Mouse (Mus musculus) limb, embryonic 11.5 days (tissue): ENCODE measurements around the gene Grem1. TPM values are rescaled to one million over a fixed set of nuclear protein-coding genes. Genes with fewer than 3 reads are reported as not detected.

ENCODE experiments used
- ATAC-seq: fragments of 200-750 bp; cut with Nextera tagmentation; 2 replicates; pipeline ENCODE4 v1.8.0; 2017; ENCODE audit warnings: low read depth; ENCODE audit not compliant: insufficient number of reproducible peaks, low FRiP score, low TSS enrichment
- DNase-seq: peaks from one replicate; pipeline ENCODE4 v3.0.0-alpha.2; 2015; ENCODE audit warnings: low spot score
- H3K27ac ChIP-seq: fragments of 300-500 bp; sonication (generic); replicated peaks from 2 replicates; pipeline ENCODE4 v1.5.1; 2014; ENCODE audit warnings: low read depth, mild to moderate bottlenecking, low read length
- H3K27me3 ChIP-seq: fragments of 300-500 bp; sonication (generic); 2 replicates; pipeline ENCODE4 v1.6.1; 2014; ENCODE audit warnings: mild to moderate bottlenecking, low read length, mixed read lengths; ENCODE audit not compliant: control insufficient read depth, insufficient read depth
- H3K36me3 ChIP-seq: fragments of 300-500 bp; sonication (generic); 2 replicates; pipeline ENCODE4 v1.6.1; 2014; ENCODE audit warnings: mild to moderate bottlenecking, low read length, moderate library complexity, mixed read lengths; ENCODE audit not compliant: control insufficient read depth, insufficient read depth
- H3K4me1 ChIP-seq: fragments of 300-500 bp; sonication (generic); 2 replicates; pipeline ENCODE4 v1.6.1; 2014; ENCODE audit warnings: low read length, mixed read lengths; ENCODE audit not compliant: control insufficient read depth, insufficient read depth
- H3K4me2 ChIP-seq: fragments of 300-500 bp; sonication (generic); 2 replicates; pipeline ENCODE4 v1.6.1; 2014; ENCODE audit warnings: low read depth, mild to moderate bottlenecking, moderate library complexity; ENCODE audit not compliant: severe bottlenecking
- H3K4me3 ChIP-seq: fragments of 300-500 bp; sonication (generic); 2 replicates; pipeline ENCODE4 v1.5.1; 2014; ENCODE audit warnings: low read depth, low read length
- H3K9ac ChIP-seq: fragments of 300-500 bp; sonication (generic); 2 replicates; pipeline ENCODE4 v1.6.1; 2014; ENCODE audit warnings: mild to moderate bottlenecking, low read length
- H3K9me3 ChIP-seq: fragments of 300-500 bp; sonication (generic); 2 replicates; pipeline ENCODE4 v1.6.1; 2016; ENCODE audit warnings: low read length; ENCODE audit not compliant: control insufficient read depth
- WGBS: fragments of 180-500 bp; shearing (Covaris S2); extraction: QIAGEN DNeasy Blood & Tissue Kit; methylation state at CpG from one replicate; pipeline ENCODE4 v1.1.7; 2014; 5-methylcytosine and 5-hydroxymethylcytosine counted together
- polyA plus RNA-seq: library from polyadenylated mRNA; unstranded; fragments of >200 nt; fragmentation: Nextera tagmentation; extraction: Ambion mirVana; gene quantifications from 2 replicates; pipeline ENCODE4 v1.2.1, GENCODE M21; 2014

Grem1 gene
- polyA plus RNA-seq, 1 experiment from 2014 or later = 7.1 TPM

GRCm38 (mm10) chr2:113774150-113774805 lies 15.8 kb upstream of the Grem1 start:
- no peak for DNase-seq
- 73% methylated on average over 6 of the region's 6 CpGs for WGBS
- H3K27me3 ChIP-seq = no peaks in the 10 kb centered on the region

GRCm38 (mm10) chr2:113768541-113769303 lies 10.3 kb upstream of the Grem1 start:
- no peaks in the 10 kb centered on the region for H3K4me1 ChIP-seq
- H3K36me3 ChIP-seq = no peaks in the 10 kb centered on the region
- H3K27me3 ChIP-seq = no peaks in the 10 kb centered on the region
- no peak overlapping the region for H3K27ac ChIP-seq
- H3K4me3 ChIP-seq = no peak overlapping the region
- no peak overlapping the region for H3K4me2 ChIP-seq
- no peaks in the 10 kb centered on the region for H3K9me3 ChIP-seq
- H3K9ac ChIP-seq = no peak overlapping the region
- 83% methylated on average over 8 of the region's 8 CpGs for WGBS
- no peak for ATAC-seq
- no peak for DNase-seq

More at GRCm38 (mm10) chr2:113774150-113774805, 15.8 kb upstream of the Grem1 start:
- ATAC-seq = no peak
- H3K4me2 ChIP-seq = no peak overlapping the region
- H3K9ac ChIP-seq = no peak overlapping the region
- H3K36me3 ChIP-seq = no peaks in the 10 kb centered on the region
- no peak overlapping the region for H3K27ac ChIP-seq
- H3K4me3 ChIP-seq = no peak overlapping the region
- no peaks in the 10 kb centered on the region for H3K9me3 ChIP-seq
- no peaks in the 10 kb centered on the region for H3K4me1 ChIP-seq

GRCm38 (mm10) chr2:113765885-113766284 lies 7.4 kb upstream of the Grem1 start:
- Histone ChIP-seq H3K4me1 (no peaks in the 10 kb centered on the region), H3K9ac (no peak overlapping the region), H3K27ac (no peak overlapping the region), H3K4me3 (no peak overlapping the region), H3K9me3 (no peaks in the 10 kb centered on the region), H3K27me3 (no peaks in the 10 kb centered on the region), H3K36me3 (no peaks in the 10 kb centered on the region), H3K4me2 (no peak overlapping the region)
- WGBS = 59% methylated on average over 1 of the region's 1 CpGs
- DNase-seq (no peak), ATAC-seq (no peak)

- DNase-seq (no peak), ATAC-seq (no peak)
- Histone ChIP-seq H3K27me3 (no peaks in the 10 kb centered on the region), H3K4me2 (no peak overlapping the region), H3K4me3 (no peak overlapping the region), H3K9me3 (no peaks in the 10 kb centered on the region), H3K36me3 (no peaks in the 10 kb centered on the region), H3K4me1 (no peaks in the 10 kb centered on the region), H3K27ac (no peak overlapping the region), H3K9ac (no peak overlapping the region)
- WGBS = 82% methylated on average over 5 of the region's 5 CpGs
These were observed 6.5 kb upstream of the Grem1 start for GRCm38 (mm10) chr2:113764968-113765367.

- H3K4me1 ChIP-seq = peaks cover 8% of the 10 kb centered on the region
- peaks cover 12% of the 10 kb centered on the region; the same call in 1 of the 2 replicates for H3K27me3 ChIP-seq
- peak overlapping the region; percentile 96 for H3K4me2 ChIP-seq
- DNase-seq = peak; percentile 72
- H3K9me3 ChIP-seq = no peaks in the 10 kb centered on the region
- under 1% methylated on average over 47 of the region's 47 CpGs for WGBS
- no peaks in the 10 kb centered on the region for H3K36me3 ChIP-seq
- no peak overlapping the region for H3K27ac ChIP-seq
- peak; percentile 37; the same call in 1 of the 2 replicates for ATAC-seq
- peak overlapping the region; percentile 61 for H3K4me3 ChIP-seq
- peak overlapping the region; percentile 64 for H3K9ac ChIP-seq
These were observed 728 bp downstream of the Grem1 start for GRCm38 (mm10) chr2:113757525-113758310.

- Histone ChIP-seq H3K27ac (no peak overlapping the region), H3K36me3 (no peaks in the 10 kb centered on the region), H3K4me2 (peak overlapping the region; percentile 96), H3K27me3 (peaks cover 12% of the 10 kb centered on the region; the same call in 1 of the 2 replicates), H3K9me3 (no peaks in the 10 kb centered on the region), H3K4me3 (peak overlapping the region; percentile 61), H3K4me1 (peaks cover 8% of the 10 kb centered on the region), H3K9ac (peak overlapping the region; percentile 64)
- DNase-seq = no peak
- no peak for ATAC-seq
- 1% methylated on average over 12 of the region's 12 CpGs for WGBS
These were observed 1.4 kb downstream of the Grem1 start for GRCm38 (mm10) chr2:113756924-113757524.

- ATAC-seq (no peak), DNase-seq (no peak)
- H3K27ac ChIP-seq = no peak overlapping the region
- H3K27me3 ChIP-seq = no peaks in the 10 kb centered on the region
- H3K4me1 ChIP-seq = no peaks in the 10 kb centered on the region
- no peak overlapping the region for H3K4me2 ChIP-seq
- no peaks in the 10 kb centered on the region for H3K9me3 ChIP-seq
- 74% methylated on average over 12 of the region's 12 CpGs for WGBS
- H3K9ac ChIP-seq = no peak overlapping the region
- no peak overlapping the region for H3K4me3 ChIP-seq
- H3K36me3 ChIP-seq = no peaks in the 10 kb centered on the region
These were observed 8.7 kb downstream of the Grem1 start for GRCm38 (mm10) chr2:113749721-113750120.

GRCm38 (mm10) chr2:113749309-113749708 lies 9.1 kb downstream of the Grem1 start:
- 95% methylated on average over 9 of the region's 9 CpGs for WGBS
- no peak for ATAC-seq

More at GRCm38 (mm10) chr2:113749309-113749708, 9.1 kb downstream of the Grem1 start:
- H3K4me3 ChIP-seq = no peak overlapping the region
- no peak overlapping the region for H3K4me2 ChIP-seq
- no peak overlapping the region for H3K9ac ChIP-seq
- DNase-seq = no peak
- H3K9me3 ChIP-seq = no peaks in the 10 kb centered on the region
- H3K27me3 ChIP-seq = no peaks in the 10 kb centered on the region
- no peaks in the 10 kb centered on the region for H3K4me1 ChIP-seq
- H3K36me3 ChIP-seq = no peaks in the 10 kb centered on the region
- H3K27ac ChIP-seq = no peak overlapping the region
